In genomic region chr3:96573611-96574511, GRCm38 (mm10) we compare ENCODE assay signal across 14 mouse cellular contexts. TPM values are rescaled to one million over a fixed set of nuclear protein-coding genes. Genes with fewer than 3 reads are reported as not detected.
DNase-seq lines count a peak whose midpoint lies in the region; ATAC-seq and TF ChIP-seq lines count a peak whose summit lies in the region.
"Had no signal": no experiment of that assay in that cellular context is flagged by ENCODE, and none has a peak within 500 bp of the region (broad histone marks: within the 10 kb centered on the region; RNA-seq: fewer than 3 reads in every experiment).

No protein-coding gene starts in this region.

- H3K27ac ChIP-seq in kidney, embryonic 15.5 days: no peak overlapping the region
- H3K27ac ChIP-seq in ES-E14 (ENCODE audit: insufficient read depth, low read depth, low read length, poor library complexity, severe bottlenecking): no peak overlapping the region; the same call in 1 of the 2 replicates
- no peak overlapping the region for H3K27ac ChIP-seq in embryonic facial prominence, embryonic 10.5 days (replicated peaks)
- H3K27ac ChIP-seq in intestine, embryonic 15.5 days: 0 out of 2 replicates have a peak overlapping the region, but pooled peaks have one; percentile 1
- H3K27ac ChIP-seq: left cerebral cortex, adult 2 months; liver, embryonic 14.5 days had no signal

- DNase-seq in kidney, adult 18-20 months: peak; percentile 60
- no peak for DNase-seq in ES-E14 (ENCODE audit: low read depth, low spot score)
- DNase-seq in embryonic facial prominence, embryonic 10.5 days (ENCODE audit: low spot score): no peak
- no peak for DNase-seq in B cell, adult 2 months
- DNase-seq in layer of hippocampus, postnatal 25 days (ENCODE audit: extremely low spot score in 1 of 2, low spot score in 1 of 2): no peak
- DNase-seq in thymus, postnatal 14 days: no peak
- DNase-seq: embryo, embryonic 11 days; spleen, adult 18-20 months; thymus, postnatal 25 days had no signal

- H3K4me2 ChIP-seq in kidney, embryonic 15.5 days: no peak overlapping the region
- H3K4me2 ChIP-seq in intestine, embryonic 15.5 days (replicated peaks): no peak overlapping the region

- no peak overlapping the region for H3K9ac ChIP-seq in kidney, embryonic 15.5 days
- peak overlapping the region; percentile 38; the same call in 1 of the 2 replicates for H3K9ac ChIP-seq in ES-E14 (ENCODE audit: insufficient read depth, low read depth, low read length, poor library complexity, severe bottlenecking)
- no peak overlapping the region for H3K9ac ChIP-seq in intestine, embryonic 15.5 days
- H3K9ac ChIP-seq: liver, embryonic 14.5 days had no signal

- 67% methylated on average over 19 of the region's 19 CpGs for WGBS in kidney, embryonic 15.5 days
- WGBS in embryonic facial prominence, embryonic 10.5 days: 69% methylated on average over 19 of the region's 19 CpGs
- whole genome bisulfite sequencing in intestine, embryonic 15.5 days: 77% methylated on average over 18 of the region's 19 CpGs

- in situ Hi-C loops in ES-E14 (cut with MboI; ENCODE audit: low sequenced_read_pairs in 2 of 2, unreplicated experiment in 2 of 2): no loop called here

- ATAC-seq in kidney, embryonic 15.5 days (replicated peaks; ENCODE audit: low FRiP score): no peak
- ATAC-seq in intestine, embryonic 15.5 days: no peak

- H3K27me3 ChIP-seq in kidney, embryonic 15.5 days: no peaks in the 10 kb centered on the region
- 0 out of 2 replicates have a peak, but pooled peaks cover 4% of the 10 kb centered on the region for H3K27me3 ChIP-seq in embryonic facial prominence, embryonic 10.5 days (replicated peaks; ENCODE audit: low read depth, poor library complexity, severe bottlenecking)
- no peaks in the 10 kb centered on the region for H3K27me3 ChIP-seq in intestine, embryonic 15.5 days (replicated peaks)

- H3K4me1 ChIP-seq in kidney, embryonic 15.5 days: peaks cover 51% of the 10 kb centered on the region
- H3K4me1 ChIP-seq in ES-E14 (ENCODE audit: control insufficient read depth in 2 of 2, insufficient read depth in 2 of 2, low read length in 2 of 2, poor library complexity in 1 of 2): peaks cover 8 to 46% of the 10 kb centered on the region in 2 experiments
- peaks cover 53% of the 10 kb centered on the region for H3K4me1 ChIP-seq in embryonic facial prominence, embryonic 10.5 days
- peaks cover 23% of the 10 kb centered on the region for H3K4me1 ChIP-seq in intestine, embryonic 15.5 days (replicated peaks)

- H3K4me3 ChIP-seq in kidney, embryonic 15.5 days (replicated peaks): no peak overlapping the region
- H3K4me3 ChIP-seq in ES-E14 (ENCODE audit: insufficient read depth in 1 of 2, low read depth in 1 of 2, low read length in 2 of 2, poor library complexity in 1 of 2, severe bottlenecking in 1 of 2): no peak overlapping the region; a peak in 1 of 4 replicates
- 0 out of 2 replicates have a peak overlapping the region, but pooled peaks have one; percentile 5 for H3K4me3 ChIP-seq in embryonic facial prominence, embryonic 10.5 days
- no peak overlapping the region for H3K4me3 ChIP-seq in intestine, embryonic 15.5 days (replicated peaks)
- H3K4me3 ChIP-seq: left cerebral cortex, adult 2 months had no signal

- no peaks in the 10 kb centered on the region for H3K9me3 ChIP-seq in kidney, embryonic 15.5 days (replicated peaks)
- no peaks in the 10 kb centered on the region for H3K9me3 ChIP-seq in ES-E14 (ENCODE audit: control insufficient read depth, insufficient read depth, low read depth, low read length)
- no peaks in the 10 kb centered on the region for H3K9me3 ChIP-seq in embryonic facial prominence, embryonic 10.5 days
- H3K9me3 ChIP-seq in intestine, embryonic 15.5 days: no peaks in the 10 kb centered on the region

- H3K36me3 ChIP-seq in kidney, embryonic 15.5 days: no peaks in the 10 kb centered on the region
- H3K36me3 ChIP-seq in ES-E14 (ENCODE audit: control insufficient read depth, insufficient read depth, low read length, poor library complexity, severe bottlenecking): no peaks in the 10 kb centered on the region
- H3K36me3 ChIP-seq in embryonic facial prominence, embryonic 10.5 days (replicated peaks): no peaks in the 10 kb centered on the region
- no peaks in the 10 kb centered on the region for H3K36me3 ChIP-seq in intestine, embryonic 15.5 days

TF ChIP-seq in ES-E14, 5 proteins besides CTCF, POLR2A, EP300 and RAD21:
- TF ChIP-seq ZNF384 (IDR thresholded peaks at IDR 0.05; ENCODE audit: low read depth, low read length): no peak
- TF ChIP-seq MAFK (IDR thresholded peaks at IDR 0.05; ENCODE audit: insufficient read depth, low read depth, low read length): no peak
- no peak for TF ChIP-seq ZC3H11A (IDR thresholded peaks at IDR 0.05; ENCODE audit: borderline replicate concordance, low read depth, low read length)
- TF ChIP-seq HCFC1 (IDR thresholded peaks at IDR 0.05; ENCODE audit: borderline replicate concordance, insufficient read depth, low read length): no peak
- no peak for TF ChIP-seq CHD2 (IDR thresholded peaks at IDR 0.05; ENCODE audit: low read depth, low read length)
TF ChIP-seq in ES-E14: peak in this region for 0.

RNA-seq across cellular contexts. Expression of gene Gm16253, which starts 2.9 kb away (rescaled TPM):
- 2.1 TPM in 2 replicates for polyA plus RNA-seq in kidney, embryonic 15.5 days (2015; fragmentation: Nextera tagmentation; extraction: Ambion mirVana)
- total RNA-seq in ES-E14 (2012; rRNA removed): 1.8 and 2.0 TPM in 2 replicates
- 1.6 and 1.9 TPM in 2 replicates for polyA plus RNA-seq in embryonic facial prominence, embryonic 10.5 days (2016; fragmentation: Nextera tagmentation; extraction: Ambion mirVana)
- polyA plus RNA-seq in intestine, embryonic 15.5 days (2015; fragmentation: Nextera tagmentation; extraction: Ambion mirVana): 0.67 and 1.5 TPM in 2 replicates
- total RNA-seq in layer of hippocampus, postnatal 25 days (2021): not detected
- total RNA-seq: left cerebral cortex, adult 2 months had no signal
- polyA plus RNA-seq: liver, embryonic 14.5 days had no signal

RNA-seq across cellular contexts. Expression of gene Txnip, which starts 16.1 kb away (rescaled TPM):
- polyA plus RNA-seq in kidney, embryonic 15.5 days (2015; fragmentation: Nextera tagmentation; extraction: Ambion mirVana): 144 and 153 TPM in 2 replicates
- 128 and 161 TPM in 2 replicates for total RNA-seq in ES-E14 (2012; rRNA removed)
- 31.2 and 34.9 TPM in 2 replicates for polyA plus RNA-seq in embryonic facial prominence, embryonic 10.5 days (2016; fragmentation: Nextera tagmentation; extraction: Ambion mirVana)
- 136 and 146 TPM in 2 replicates for polyA plus RNA-seq in intestine, embryonic 15.5 days (2015; fragmentation: Nextera tagmentation; extraction: Ambion mirVana)
- 10 to 100 TPM; 20.7 to 25.0 TPM for total RNA-seq in layer of hippocampus, postnatal 25 days (2021)

RNA-seq across cellular contexts. Expression of gene Polr3gl, which starts 20.1 kb away (rescaled TPM):
- polyA plus RNA-seq in kidney, embryonic 15.5 days (2015; fragmentation: Nextera tagmentation; extraction: Ambion mirVana): 38.1 and 39.8 TPM in 2 replicates
- 5.7 and 8.1 TPM in 2 replicates for total RNA-seq in ES-E14 (2012; rRNA removed)
- polyA plus RNA-seq in embryonic facial prominence, embryonic 10.5 days (2016; fragmentation: Nextera tagmentation; extraction: Ambion mirVana): 30.0 and 33.1 TPM in 2 replicates
- 26.5 and 31.3 TPM in 2 replicates for polyA plus RNA-seq in intestine, embryonic 15.5 days (2015; fragmentation: Nextera tagmentation; extraction: Ambion mirVana)
- 10 to 100 TPM; 23.8 to 29.7 TPM for total RNA-seq in layer of hippocampus, postnatal 25 days (2021)

RNA-seq across cellular contexts. Expression of gene Ankrd34a, which starts 22.6 kb away (rescaled TPM):
- polyA plus RNA-seq in kidney, embryonic 15.5 days (2015; fragmentation: Nextera tagmentation; extraction: Ambion mirVana): 1.8 and 2.8 TPM in 2 replicates
- total RNA-seq in ES-E14 (2012; rRNA removed): 0.67 and 1.1 TPM in 2 replicates
- polyA plus RNA-seq in embryonic facial prominence, embryonic 10.5 days (2016; fragmentation: Nextera tagmentation; extraction: Ambion mirVana): 0.66 and 0.99 TPM in 2 replicates
- 1.9 and 2.3 TPM in 2 replicates for polyA plus RNA-seq in intestine, embryonic 15.5 days (2015; fragmentation: Nextera tagmentation; extraction: Ambion mirVana)
- 10 to 100 TPM; 50.9 to 62.3 TPM for total RNA-seq in layer of hippocampus, postnatal 25 days (2021)
- total RNA-seq: megakaryocyte, adult 5-6 weeks had no signal

RNA-seq across cellular contexts. Expression of gene Lix1l, which starts 27.1 kb away (rescaled TPM):
- 6.5 and 8.0 TPM in 2 replicates for polyA plus RNA-seq in kidney, embryonic 15.5 days (2015; fragmentation: Nextera tagmentation; extraction: Ambion mirVana)
- total RNA-seq in ES-E14 (2012; rRNA removed): 2.6 and 4.6 TPM in 2 replicates
- 5.2 and 5.6 TPM in 2 replicates for polyA plus RNA-seq in embryonic facial prominence, embryonic 10.5 days (2016; fragmentation: Nextera tagmentation; extraction: Ambion mirVana)
- 4.8 and 5.7 TPM in 2 replicates for polyA plus RNA-seq in intestine, embryonic 15.5 days (2015; fragmentation: Nextera tagmentation; extraction: Ambion mirVana)
- total RNA-seq in layer of hippocampus, postnatal 25 days (2021): 10 to 100 TPM; 29.2 to 29.4 TPM
